Mouse (Mus musculus): ENCODE data around the gene Gnao1. TPM values are rescaled to one million over a fixed set of nuclear protein-coding genes. Genes with fewer than 3 reads are reported as not detected.

Gnao1 gene
- polyA plus RNA-seq, 1 experiment: 4.1 TPM

GRCm38 (mm10) chr8:93984731-93985130 is 175.0 kb downstream of the Gnao1 start:
- Histone ChIP-seq H3K4me3 (replicated peaks; ENCODE audit: control insufficient read depth, low read depth, low read length) (no peak overlapping the region), H3K27ac (ENCODE audit: control insufficient read depth, insufficient read depth, low read depth, low read length, poor library complexity) (peak overlapping the region; percentile 57), H3K4me1 (ENCODE audit: control insufficient read depth, insufficient read depth, low read length) (no peaks in the 10 kb centered on the region; the same call in 1 of the 2 replicates)
- 71% methylated on average over 3 of the region's 3 CpGs for WGBS
- TF ChIP-seq POLR2A (IDR thresholded peaks at IDR 0.05; ENCODE audit: borderline replicate concordance, control insufficient read depth, low read depth, low read length): no peak
- no peak for TF ChIP-seq CTCF (IDR thresholded peaks at IDR 0.05; ENCODE audit: control insufficient read depth, insufficient read depth, low read length)

DNA sequence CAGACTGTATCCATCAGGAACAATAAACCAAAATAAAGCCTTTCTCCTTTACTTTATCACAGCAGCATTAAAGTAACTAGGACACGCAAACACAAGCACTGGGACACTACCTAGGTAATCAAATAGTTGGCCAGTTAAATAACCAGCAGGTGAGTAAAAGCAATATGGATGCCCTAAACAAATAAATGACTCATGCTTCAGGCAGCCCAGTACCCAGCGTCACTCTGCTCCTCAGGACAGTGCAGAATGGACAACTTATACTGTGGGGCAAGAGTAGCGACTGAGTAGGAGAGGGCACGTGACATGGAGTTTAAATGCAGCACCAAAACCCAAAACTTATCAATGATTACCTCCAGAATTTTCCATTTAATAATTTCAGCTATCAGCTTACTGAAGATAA is 180.0 kb downstream of the Gnao1 start:
- WGBS: 96% methylated on average over 4 of the region's 4 CpGs
- Histone ChIP-seq H3K4me1 (ENCODE audit: control insufficient read depth, insufficient read depth, low read length) (no peaks in the 10 kb centered on the region; the same call in 1 of the 2 replicates), H3K4me3 (replicated peaks; ENCODE audit: control insufficient read depth, low read depth, low read length) (no peak overlapping the region), H3K27ac (ENCODE audit: control insufficient read depth, insufficient read depth, low read depth, low read length, poor library complexity) (no peak overlapping the region)
- TF ChIP-seq CTCF (IDR thresholded peaks at IDR 0.05; ENCODE audit: control insufficient read depth, insufficient read depth, low read length) (no peak), POLR2A (IDR thresholded peaks at IDR 0.05; ENCODE audit: borderline replicate concordance, control insufficient read depth, low read depth, low read length) (no peak)

DNA sequence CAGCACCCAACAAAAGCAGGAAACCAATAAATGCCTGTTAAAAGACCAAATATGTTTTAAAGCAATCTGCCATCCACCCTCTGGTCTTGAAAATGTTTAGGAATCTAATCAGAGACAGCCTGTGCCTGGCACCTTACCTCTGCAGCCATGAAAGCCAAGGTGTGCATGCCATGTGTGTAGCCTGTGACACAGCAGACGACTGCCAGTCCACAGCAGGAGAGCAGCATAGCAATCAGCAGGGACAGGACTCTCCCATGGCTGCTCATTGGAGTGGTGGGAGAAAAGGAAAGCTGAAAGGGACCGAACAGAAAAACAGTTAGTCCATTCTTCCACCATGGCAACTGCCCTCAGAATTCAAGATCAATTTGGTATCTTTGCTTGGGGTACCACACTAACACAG is 189.2 kb downstream of the Gnao1 start:
- H3K27ac ChIP-seq (ENCODE audit: control insufficient read depth, insufficient read depth, low read depth, low read length, poor library complexity): no peak overlapping the region
- 92% methylated on average over 2 of the region's 2 CpGs for WGBS
- no peak overlapping the region for H3K4me3 ChIP-seq (replicated peaks; ENCODE audit: control insufficient read depth, low read depth, low read length)
- no peaks in the 10 kb centered on the region for H3K4me1 ChIP-seq (ENCODE audit: control insufficient read depth, insufficient read depth, low read length)
- TF ChIP-seq CTCF (IDR thresholded peaks at IDR 0.05; ENCODE audit: control insufficient read depth, insufficient read depth, low read length): no peak
- no peak for TF ChIP-seq POLR2A (IDR thresholded peaks at IDR 0.05; ENCODE audit: borderline replicate concordance, control insufficient read depth, low read depth, low read length)

DNA sequence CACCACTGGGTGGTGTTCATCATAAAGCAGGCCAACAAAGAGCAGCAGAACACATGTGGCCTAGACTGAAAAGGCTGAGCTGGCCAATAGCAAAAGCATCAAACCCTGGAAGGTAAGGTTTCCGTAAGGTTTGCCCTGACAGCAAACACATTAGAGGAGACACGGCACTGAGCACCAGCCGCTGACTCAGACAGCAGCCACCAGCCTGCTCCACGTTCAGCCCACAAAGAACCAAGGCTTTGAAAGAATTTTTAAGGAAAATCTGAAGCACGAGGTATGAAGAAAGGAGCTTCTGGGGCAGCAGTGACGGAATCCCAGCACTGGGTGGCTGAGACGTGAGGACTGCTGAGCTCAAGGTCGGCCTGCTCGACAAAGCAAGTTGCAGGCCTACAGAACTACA is 194.4 kb downstream of the Gnao1 start:
- Histone ChIP-seq H3K4me1 (ENCODE audit: control insufficient read depth, insufficient read depth, low read length) (no peaks in the 10 kb centered on the region; the same call in 1 of the 2 replicates), H3K27ac (ENCODE audit: control insufficient read depth, insufficient read depth, low read depth, low read length, poor library complexity) (no peak overlapping the region), H3K4me3 (replicated peaks; ENCODE audit: control insufficient read depth, low read depth, low read length) (no peak overlapping the region)
- TF ChIP-seq POLR2A (IDR thresholded peaks at IDR 0.05; ENCODE audit: borderline replicate concordance, control insufficient read depth, low read depth, low read length): no peak
- TF ChIP-seq CTCF (IDR thresholded peaks at IDR 0.05; ENCODE audit: control insufficient read depth, insufficient read depth, low read length): no peak
- WGBS: 91% methylated on average over 9 of the region's 9 CpGs

GRCm38 (mm10) chr8:94009243-94009845 is 199.6 kb downstream of the Gnao1 start:
- no peak overlapping the region for H3K27ac ChIP-seq (ENCODE audit: control insufficient read depth, insufficient read depth, low read depth, low read length, poor library complexity)
- 67% methylated on average over 15 of the region's 15 CpGs for WGBS

GRCm38 (mm10) chr8:94010101-94010705 is 200.4 kb downstream of the Gnao1 start:
- no peak overlapping the region for H3K4me3 ChIP-seq (replicated peaks; ENCODE audit: control insufficient read depth, low read depth, low read length)
- 0 out of 2 replicates have a peak overlapping the region, but pooled peaks have one; percentile 19 for H3K27ac ChIP-seq (ENCODE audit: control insufficient read depth, insufficient read depth, low read depth, low read length, poor library complexity)
- no peak for TF ChIP-seq CTCF (IDR thresholded peaks at IDR 0.05; ENCODE audit: control insufficient read depth, insufficient read depth, low read length)
- 67% methylated on average over 2 of the region's 2 CpGs for WGBS
- no peaks in the 10 kb centered on the region; the same call in 1 of the 2 replicates for H3K4me1 ChIP-seq (ENCODE audit: control insufficient read depth, insufficient read depth, low read length)

More at GRCm38 (mm10) chr8:94009243-94009845, 199.6 kb downstream of the Gnao1 start:
- Histone ChIP-seq H3K4me3 (replicated peaks; ENCODE audit: control insufficient read depth, low read depth, low read length) (no peak overlapping the region), H3K4me1 (ENCODE audit: control insufficient read depth, insufficient read depth, low read length) (no peaks in the 10 kb centered on the region; the same call in 1 of the 2 replicates)
- TF ChIP-seq POLR2A (IDR thresholded peaks at IDR 0.05; ENCODE audit: borderline replicate concordance, control insufficient read depth, low read depth, low read length) (no peak), CTCF (IDR thresholded peaks at IDR 0.05; ENCODE audit: control insufficient read depth, insufficient read depth, low read length) (no peak)

DNA sequence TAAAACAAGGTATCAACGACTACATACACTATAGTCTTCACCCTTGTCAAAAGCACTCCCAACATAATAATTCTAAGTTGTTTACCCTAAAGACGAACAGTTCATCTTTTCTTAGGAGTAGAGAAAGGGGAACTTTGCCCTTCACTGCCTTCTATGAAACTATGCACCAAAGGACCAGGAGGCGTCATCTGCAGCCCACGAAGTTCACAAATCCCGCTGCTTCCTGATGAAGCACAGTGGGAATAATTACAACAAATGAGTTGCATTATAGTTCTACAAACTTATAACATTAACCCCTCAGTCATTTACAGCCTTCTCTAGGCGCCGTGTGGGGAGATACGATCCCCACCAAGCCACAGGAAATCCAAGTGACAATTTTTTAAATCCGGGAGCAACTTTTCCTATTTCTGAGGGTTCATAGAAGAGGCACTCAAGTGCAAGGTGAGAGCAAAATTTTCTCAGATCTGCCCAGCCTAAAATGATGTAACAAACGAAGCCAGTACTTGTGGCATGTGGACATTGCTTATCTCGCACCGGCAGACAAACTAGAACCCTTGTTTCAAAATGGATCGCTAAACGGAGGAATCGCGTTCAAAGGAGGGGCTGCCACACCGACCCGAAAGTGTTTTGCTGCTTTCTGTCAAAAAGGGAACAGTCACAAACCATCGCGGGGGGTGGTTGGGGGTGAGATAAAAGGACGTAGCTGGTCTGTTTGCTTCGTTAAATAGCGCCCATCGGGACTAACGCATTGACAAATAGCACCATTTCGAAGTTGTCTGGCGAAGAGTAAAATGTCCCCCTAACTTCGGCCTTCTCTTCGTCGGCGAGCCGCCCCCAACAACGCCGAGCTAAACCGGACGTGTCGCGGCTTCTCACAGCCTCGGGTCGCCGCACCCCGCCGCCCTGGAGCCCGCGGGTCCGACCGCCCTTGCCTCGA is 201.6 kb downstream of the Gnao1 start:
- Histone ChIP-seq H3K4me3 (replicated peaks; ENCODE audit: control insufficient read depth, low read depth, low read length) (peak overlapping the region; percentile 85), H3K27ac (ENCODE audit: control insufficient read depth, insufficient read depth, low read depth, low read length, poor library complexity) (peak overlapping the region; percentile 100), H3K4me1 (ENCODE audit: control insufficient read depth, insufficient read depth, low read length) (no peaks in the 10 kb centered on the region; the same call in 1 of the 2 replicates)
- TF ChIP-seq CTCF (IDR thresholded peaks at IDR 0.05; ENCODE audit: control insufficient read depth, insufficient read depth, low read length) (no peak), POLR2A (IDR thresholded peaks at IDR 0.05; ENCODE audit: borderline replicate concordance, control insufficient read depth, low read depth, low read length) (no peak)
- under 1% methylated on average over 48 of the region's 48 CpGs for WGBS
